Comparison of ENCODE assay signal across 19 mouse cellular contexts in genomic region chr16:76905205-76905996, GRCm38 (mm10).
DNase-seq lines count a peak whose midpoint lies in the region; ATAC-seq lines count a peak whose summit lies in the region.
"Had no signal": no experiment of that assay in that cellular context is flagged by ENCODE, and none has a peak within 500 bp of the region (broad histone marks: within the 10 kb centered on the region; RNA-seq: fewer than 3 reads in every experiment).

No protein-coding gene starts in this region.

- no peak overlapping the region for H3K4me3 ChIP-seq in heart, embryonic 12.5 days
- H3K4me3 ChIP-seq: heart, embryonic 13.5 days; hindbrain, embryonic 12.5 days; left cerebral cortex, adult 2 months; midbrain, embryonic 12.5 days; neural tube, embryonic 13.5 days had no signal

- H3K4me2 ChIP-seq in heart, embryonic 12.5 days, result no peak overlapping the region
- H3K4me2 ChIP-seq: heart, embryonic 13.5 days; hindbrain, embryonic 12.5 days; midbrain, embryonic 12.5 days; neural tube, embryonic 13.5 days had no signal

- no peaks in the 10 kb centered on the region for H3K9me3 ChIP-seq in heart, embryonic 12.5 days (replicated peaks)
- H3K9me3 ChIP-seq: heart, embryonic 13.5 days; hindbrain, embryonic 12.5 days; midbrain, embryonic 12.5 days; neural tube, embryonic 13.5 days had no signal

- ATAC-seq in heart, embryonic 12.5 days (ENCODE audit: insufficient number of reproducible peaks, low FRiP score), result peak; percentile 53; the same call in 1 of the 2 replicates
- ATAC-seq: forebrain, postnatal 0 days; inflammation-experienced regulatory T-cells, adult 6 months had no signal

- 67% methylated on average over 11 of the region's 11 CpGs for whole genome bisulfite sequencing in heart, embryonic 12.5 days

- H3K27me3 ChIP-seq in heart, embryonic 12.5 days (replicated peaks), result no peaks in the 10 kb centered on the region
- H3K27me3 ChIP-seq: heart, embryonic 13.5 days; hindbrain, embryonic 12.5 days; midbrain, embryonic 12.5 days; neural tube, embryonic 13.5 days had no signal

- no peak overlapping the region for H3K9ac ChIP-seq in heart, embryonic 12.5 days
- H3K9ac ChIP-seq: forebrain, postnatal 0 days; heart, embryonic 13.5 days; hindbrain, embryonic 12.5 days; liver, embryonic 14.5 days; midbrain, embryonic 12.5 days; neural tube, embryonic 13.5 days had no signal

- peak; percentile 14 for DNase-seq in kidney, adult 11 months
- DNase-seq in kidney, postnatal 10 days, result no peak
- DNase-seq in lung, adult 18-20 months, result peak; percentile 20 to 46
- no peak for DNase-seq in lung, postnatal 14 days
- peak; percentile 48 for DNase-seq in lung, postnatal 36 days
- DNase-seq in thymus, postnatal 14 days, result no peak
- no peak for DNase-seq in right cerebral cortex, adult 18-20 months
- DNase-seq: adrenal gland, postnatal 36 days; cerebellum, adult 8-10 months; embryo, embryonic 11 days; forebrain, postnatal 0 days had no signal

- no peaks in the 10 kb centered on the region for H3K36me3 ChIP-seq in heart, embryonic 12.5 days
- H3K36me3 ChIP-seq: heart, embryonic 13.5 days; hindbrain, embryonic 12.5 days; midbrain, embryonic 12.5 days; neural tube, embryonic 13.5 days had no signal

- H3K4me1 ChIP-seq in heart, embryonic 12.5 days (replicated peaks), result no peaks in the 10 kb centered on the region
- H3K4me1 ChIP-seq: heart, embryonic 13.5 days; hindbrain, embryonic 12.5 days; midbrain, embryonic 12.5 days; neural tube, embryonic 13.5 days had no signal

- no peak overlapping the region for H3K27ac ChIP-seq in heart, embryonic 12.5 days (ENCODE audit: poor library complexity, severe bottlenecking)
- H3K27ac ChIP-seq: heart, embryonic 13.5 days; hindbrain, embryonic 12.5 days; left cerebral cortex, adult 2 months; liver, embryonic 14.5 days; midbrain, embryonic 12.5 days; neural tube, embryonic 13.5 days had no signal

Comparison
In these comparisons a context has a peak if more than half of its experiments do, and no peak if none do; other contexts are left out.
1. DNase-seq: peak in kidney, adult 11 months (single experiment), lung, adult 18-20 months (2 of 2) and lung, postnatal 36 days (single experiment); none in kidney, postnatal 10 days (single experiment), lung, postnatal 14 days (single experiment), thymus, postnatal 14 days (single experiment) and right cerebral cortex, adult 18-20 months (single experiment).